Mouse (Mus musculus) embryonic stem cell, embryonic (primary cell): ENCODE results near the gene Syne1.

Experiments used
- CTCF ChIA-PET, 4 experiments: fragments of 300-600 bp in 2 of 4; fragments of 350-600 bp in 2 of 4; sonication (Branson Sonifier 250); formaldehyde crosslinking; loops; one replicate each; lab custom pipeline; 2022; ENCODE audit warnings: inconsistent platforms in 2 of 4; lab: Charles Lee
- POLR2A ChIA-PET, 4 experiments: fragments of 300-600 bp in 2 of 4; fragments of 350-600 bp in 2 of 4; sonication (Branson Sonifier 250); formaldehyde crosslinking; loops; one replicate each; lab custom pipeline; 2022; ENCODE audit warnings: antibody characterized with exemption in 4 of 4, inconsistent platforms in 1 of 4; lab: Charles Lee

Syne1 gene

DNA sequence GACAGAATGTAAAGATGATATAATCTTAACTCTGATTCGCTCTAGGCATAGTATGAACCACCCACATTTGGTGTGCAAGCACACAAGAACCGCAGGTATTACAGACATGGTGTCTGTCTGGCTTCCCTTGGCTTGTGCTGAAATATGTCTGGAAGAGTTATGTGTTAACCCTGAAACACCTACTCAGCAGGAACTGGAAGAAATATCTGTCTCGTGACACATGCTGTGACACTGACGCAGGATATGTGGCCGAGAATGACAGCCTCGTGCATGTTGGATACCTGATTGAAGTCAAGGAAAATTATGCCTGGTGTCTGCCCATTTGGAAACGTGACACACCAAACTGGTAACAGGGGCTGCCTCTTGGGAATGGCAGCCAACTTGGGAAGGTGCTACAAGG is 463.9 kb downstream of the Syne1 start:
- ChIA-PET POLR2A (no interaction called here), CTCF (no interaction called here)

DNA sequence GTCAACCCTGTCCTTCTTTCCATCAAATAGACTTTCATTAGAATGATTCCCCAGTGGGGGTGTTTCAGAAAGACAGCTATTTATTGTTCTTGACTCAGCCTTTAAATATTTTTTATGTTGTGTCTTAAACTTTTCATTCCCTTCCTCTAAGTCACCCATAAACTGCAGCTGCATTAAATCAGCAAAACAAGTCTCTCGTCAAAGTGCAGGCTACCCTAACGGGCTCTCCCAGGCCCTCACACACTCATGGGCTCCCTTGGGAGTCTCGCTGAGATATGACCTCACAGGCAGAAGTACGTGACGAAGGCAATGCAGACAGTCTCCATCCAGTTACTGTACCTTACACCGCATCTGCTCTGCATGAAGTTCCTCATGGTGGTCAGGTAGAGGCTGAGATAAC is 465.0 kb downstream of the Syne1 start:
- POLR2A ChIA-PET, result no interaction called here
- CTCF ChIA-PET, result interaction anchor here in 1 of 4 experiments (0.6 kb wide), 1 partner anchor 475 kb away, joined by 4 read pairs; the partner anchor contains the start of gene Esr1

DNA sequence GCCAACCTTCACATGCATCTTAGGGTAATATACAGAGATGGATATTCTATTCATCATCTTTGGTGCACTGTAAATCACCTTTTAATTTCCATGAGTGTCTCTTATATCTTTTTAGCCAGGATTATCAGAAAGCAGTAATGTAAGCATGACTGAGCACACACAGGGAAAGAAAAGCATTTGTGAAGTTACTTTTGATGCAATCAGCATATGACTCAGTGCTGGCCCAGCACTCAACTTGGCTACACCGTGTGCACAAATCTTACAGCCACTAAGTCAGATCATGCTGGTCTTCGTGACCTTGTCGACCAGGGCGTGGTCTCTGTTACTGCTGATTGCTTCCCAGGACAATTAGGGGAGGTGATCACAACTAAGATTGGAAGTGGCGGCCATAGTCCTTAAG is 465.5 kb downstream of the Syne1 start:
- POLR2A ChIA-PET, result no interaction called here
- CTCF ChIA-PET, result no interaction called here

DNA sequence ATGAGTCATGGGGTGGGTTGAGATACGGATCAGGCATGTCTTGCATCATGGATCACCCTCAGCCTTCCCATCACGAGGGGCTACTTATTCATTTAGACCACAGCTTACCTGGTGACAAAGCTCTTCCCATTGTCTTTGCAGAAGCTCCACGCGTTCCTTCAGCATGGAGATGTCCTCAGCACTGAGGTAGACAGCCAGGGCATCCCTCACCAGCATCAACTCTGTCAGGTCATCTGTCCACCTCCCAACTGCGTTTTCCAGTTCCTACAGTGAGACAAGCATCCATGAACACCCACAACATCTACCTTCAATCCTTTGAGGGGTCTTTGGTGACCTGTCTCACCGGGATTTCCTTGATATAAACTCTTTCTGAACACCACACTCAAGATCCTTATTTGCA is 467.6 kb downstream of the Syne1 start:
- POLR2A ChIA-PET, result no interaction called here
- CTCF ChIA-PET, result no interaction called here

DNA sequence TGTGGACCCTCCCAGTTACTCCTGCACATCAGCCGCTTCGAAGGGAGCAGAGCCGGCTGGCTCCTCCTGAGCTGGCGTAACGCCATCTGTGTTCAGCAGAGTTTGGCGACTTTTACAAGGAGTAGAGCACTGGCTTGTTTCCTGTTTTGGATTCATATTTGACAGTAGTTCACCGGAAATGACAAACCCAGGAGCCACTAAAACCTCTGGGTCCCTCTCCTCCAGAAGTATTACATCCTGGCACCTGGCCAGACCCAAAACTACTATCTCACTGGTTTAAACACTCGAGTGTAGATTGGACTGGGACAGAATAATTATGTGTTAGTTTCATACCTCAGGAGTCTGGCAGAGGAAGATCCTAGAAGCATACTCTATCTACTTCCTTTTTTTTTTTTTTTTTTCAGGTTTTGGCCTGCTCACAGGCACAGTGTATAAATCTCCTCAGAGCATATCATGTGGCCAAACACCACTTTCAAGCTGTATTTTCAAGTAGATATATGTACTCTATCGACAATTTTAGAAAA is 471.3 kb downstream of the Syne1 start:
- POLR2A ChIA-PET, result interaction anchor here in 3 of 4 experiments (0.5 to 1.5 kb wide), 3 partner anchors 15 to 523 kb away, joined by 3 to 5 read pairs (median 4); no protein-coding TSS in a partner anchor
- CTCF ChIA-PET, result interaction anchor here in 2 of 4 experiments (0.5 to 0.7 kb wide), 2 partner anchors 27 to 401 kb away, joined by 3 to 4 read pairs; no protein-coding TSS in a partner anchor

DNA sequence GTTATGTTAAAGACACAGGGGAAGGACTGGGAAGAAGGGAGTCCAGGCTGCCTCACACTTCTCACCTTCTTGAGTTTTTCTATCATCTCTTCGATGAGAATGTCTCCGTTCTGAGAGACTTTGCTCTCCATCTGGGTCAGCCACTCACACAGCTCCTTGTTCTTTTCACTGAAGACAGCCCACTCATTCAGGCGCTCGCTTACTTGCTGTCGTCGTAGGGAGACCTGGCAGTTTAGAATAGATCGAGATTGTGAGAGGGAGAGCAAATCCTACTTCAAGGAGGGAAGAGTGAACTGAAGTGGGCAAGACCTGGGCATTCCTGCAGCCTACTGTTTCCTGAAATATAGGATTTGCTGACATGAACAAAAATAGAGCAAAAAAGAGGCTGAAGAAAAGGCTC is 475.6 kb downstream of the Syne1 start:
- ChIA-PET CTCF (no interaction called here), POLR2A (no interaction called here)

DNA sequence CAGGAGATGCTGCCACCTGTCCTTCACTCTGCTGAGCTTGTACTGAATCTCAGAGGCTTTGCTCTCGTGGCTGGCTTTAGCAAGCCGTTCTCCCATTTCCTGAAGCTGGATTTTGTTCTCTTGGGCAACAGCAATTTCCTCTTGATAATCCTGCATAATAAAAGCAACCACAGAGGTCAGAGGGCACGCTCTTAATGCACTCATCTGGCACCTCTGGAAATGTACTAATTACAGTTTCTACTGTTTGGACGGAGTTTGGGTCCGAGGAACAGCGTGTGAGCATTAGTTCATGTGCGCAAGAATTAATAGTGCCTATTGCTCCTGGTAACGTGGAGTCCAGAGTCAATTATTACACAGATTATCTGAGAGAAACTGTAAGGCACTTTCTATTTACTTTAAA is 479.2 kb downstream of the Syne1 start:
- CTCF ChIA-PET, result no interaction called here

DNA sequence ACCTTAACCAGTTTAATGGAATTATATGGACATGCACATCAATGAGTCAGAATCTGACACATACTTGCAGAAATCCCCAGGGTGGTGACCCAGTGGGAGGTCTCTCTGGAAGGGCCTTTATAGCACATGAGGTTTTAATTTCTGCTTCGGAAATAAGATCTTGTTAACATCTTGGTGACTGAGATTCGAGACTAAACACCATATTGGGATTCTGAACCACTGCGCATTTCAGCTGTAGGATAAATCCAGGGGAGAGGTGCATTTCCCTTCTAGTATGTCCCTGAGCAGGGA is 480.4 kb downstream of the Syne1 start:
- ChIA-PET POLR2A (no interaction called here), CTCF (no interaction called here)

More for the DNA sequence above, 479.2 kb downstream of the Syne1 start:
- POLR2A ChIA-PET, result no interaction called here

DNA sequence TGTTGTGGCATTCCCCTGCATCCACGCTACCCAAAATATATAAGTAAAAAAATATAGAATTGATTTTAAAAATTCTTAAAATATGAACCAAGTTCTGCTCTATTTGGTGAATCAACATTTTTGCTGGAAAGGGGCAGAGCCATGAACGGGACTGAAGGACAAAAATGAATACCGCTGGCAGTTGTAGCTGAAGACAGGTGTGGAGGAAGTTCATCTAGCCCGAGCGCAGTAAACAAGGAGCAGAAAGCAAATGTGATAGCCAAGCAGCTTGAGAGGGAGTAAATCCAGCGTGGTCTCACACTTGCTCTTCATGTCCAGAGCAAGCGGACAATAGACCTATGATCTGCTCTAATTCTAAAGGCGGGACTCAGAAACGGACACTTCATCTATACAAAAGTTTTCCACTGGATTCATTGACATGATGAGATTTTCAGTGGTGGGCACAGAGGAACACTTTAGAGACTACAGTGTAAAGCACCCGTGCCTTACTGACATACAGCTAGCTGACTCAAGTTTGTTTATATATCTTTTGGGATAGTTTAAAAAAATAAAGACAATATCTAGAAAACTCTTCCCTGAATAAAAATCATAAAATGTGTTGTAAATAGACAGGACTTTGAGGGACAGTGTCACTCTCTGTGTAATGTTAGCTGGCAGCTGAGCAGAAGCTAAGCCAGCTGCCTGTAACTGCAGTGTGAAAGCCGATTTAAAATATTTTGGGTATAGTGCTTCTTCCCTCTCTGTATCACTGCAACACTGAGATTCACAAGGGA is 480.9 kb downstream of the Syne1 start:
- CTCF ChIA-PET, result no interaction called here
- POLR2A ChIA-PET, result no interaction called here

DNA sequence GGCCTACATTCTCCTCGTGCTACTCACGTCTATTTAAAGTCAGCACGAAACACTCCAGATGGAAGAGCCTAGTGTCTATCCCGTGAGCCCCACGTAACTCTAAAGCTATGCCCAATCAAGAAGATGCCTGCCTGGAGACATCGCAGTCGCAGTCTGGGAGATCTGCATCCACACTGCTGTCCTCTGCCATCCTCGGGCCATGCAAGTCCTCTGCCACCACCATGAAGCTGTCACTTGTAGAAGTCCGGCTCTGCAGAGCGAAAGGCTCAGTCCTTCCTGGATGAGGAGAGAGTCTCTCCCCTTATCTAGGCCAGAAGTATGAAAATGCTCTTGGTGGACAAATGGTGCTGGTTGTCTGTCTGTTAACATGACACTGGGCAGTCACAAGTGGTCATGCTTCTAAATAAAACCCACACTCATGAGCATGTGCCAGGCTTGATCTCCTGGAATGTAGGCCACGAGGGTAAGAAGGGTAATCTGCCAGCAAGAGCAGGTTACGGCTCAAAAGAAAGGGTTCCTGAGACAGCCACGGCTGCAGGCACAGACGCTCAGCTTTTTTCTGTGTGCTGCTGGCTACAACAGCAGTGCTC is 482.5 kb downstream of the Syne1 start, which contains the start of gene Gm10097:
Gm10097 (plus strand) TSS at position 517 of the 590 bp plus-strand sequence.
- CTCF ChIA-PET, result no interaction called here
- POLR2A ChIA-PET, result no interaction called here

DNA sequence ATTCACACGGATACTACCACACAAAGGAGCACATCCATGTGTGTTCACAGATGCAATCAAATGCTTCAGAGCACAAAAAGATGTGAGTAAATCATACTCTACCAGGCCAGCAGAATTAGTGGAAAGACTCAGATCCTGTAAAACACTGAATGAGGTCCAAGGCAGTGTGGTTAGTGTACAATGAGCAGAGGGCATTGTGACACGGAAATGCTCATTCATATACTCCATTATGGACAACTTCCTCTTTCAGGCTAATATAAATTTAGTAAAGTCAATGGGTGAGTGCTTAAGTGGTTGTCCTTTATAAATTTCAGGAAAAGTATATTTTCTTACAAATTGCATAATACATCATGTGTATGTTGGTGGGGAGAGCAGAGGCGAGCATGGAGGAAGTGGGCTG is 484.2 kb downstream of the Syne1 start:
- POLR2A ChIA-PET, result no interaction called here
- CTCF ChIA-PET, result no interaction called here

DNA sequence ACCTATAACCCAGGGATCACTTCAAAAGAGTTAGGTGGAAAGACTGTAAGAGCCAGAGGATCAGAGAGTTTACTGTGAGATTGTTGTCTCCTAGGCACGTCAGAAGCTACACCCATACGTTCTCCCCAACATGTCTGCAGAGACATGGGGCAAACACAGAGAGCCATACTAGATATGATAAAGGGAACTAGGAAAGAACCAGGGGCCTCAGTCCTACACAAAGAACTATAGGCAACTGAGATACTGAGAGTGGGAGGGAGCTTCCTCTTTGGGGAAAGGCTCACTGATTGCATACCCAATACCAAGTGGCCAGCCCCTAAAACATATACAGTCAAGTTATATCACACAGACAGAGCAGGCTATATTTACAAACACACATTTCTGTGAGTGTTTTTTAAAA is 491.3 kb downstream of the Syne1 start:
- ChIA-PET CTCF (no interaction called here), POLR2A (no interaction called here)

DNA sequence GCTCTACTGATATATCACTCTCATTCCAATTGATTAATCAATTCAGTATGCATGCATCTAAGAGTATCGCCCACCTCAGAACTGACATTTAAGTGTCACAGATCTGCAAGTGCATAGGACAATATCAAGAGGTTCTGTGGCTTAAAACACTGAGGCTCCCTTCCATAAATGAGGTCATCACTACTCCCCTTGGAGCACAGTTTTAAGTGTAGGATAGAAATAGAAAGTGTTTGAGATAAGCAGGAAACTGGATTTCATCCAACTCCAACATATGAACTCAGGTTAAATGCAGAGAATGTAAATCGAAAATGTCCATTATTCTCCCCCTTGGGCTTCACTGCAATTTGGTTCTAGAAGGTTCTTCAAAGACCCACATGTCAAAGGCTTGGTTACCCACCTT is 492.4 kb downstream of the Syne1 start:
- CTCF ChIA-PET, result no interaction called here
- POLR2A ChIA-PET, result no interaction called here

DNA sequence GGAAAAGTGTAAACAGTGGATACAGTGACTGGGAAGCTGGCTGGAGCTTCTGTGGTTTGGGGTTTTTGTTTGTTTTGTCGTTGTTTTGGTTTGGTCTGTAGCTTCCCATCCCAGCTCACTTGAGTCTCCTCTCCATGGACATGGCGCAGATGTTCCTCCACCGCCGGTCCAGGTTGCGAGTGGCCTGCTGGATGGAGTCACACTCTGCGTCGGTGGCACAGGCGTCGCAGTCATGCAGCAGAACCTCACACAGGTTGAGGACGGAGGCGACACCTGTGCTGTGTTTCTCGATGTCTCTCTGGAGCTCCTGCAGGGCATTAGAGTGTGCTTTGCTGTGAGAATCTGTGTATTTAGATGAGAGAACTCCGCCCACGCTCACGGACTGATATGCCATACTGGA is 493.6 kb downstream of the Syne1 start:
- CTCF ChIA-PET, result no interaction called here
- POLR2A ChIA-PET, result interaction anchor here in 1 of 4 experiments (1.2 kb wide), 1 partner anchor 14 kb away, joined by 4 read pairs; no protein-coding TSS in a partner anchor

DNA sequence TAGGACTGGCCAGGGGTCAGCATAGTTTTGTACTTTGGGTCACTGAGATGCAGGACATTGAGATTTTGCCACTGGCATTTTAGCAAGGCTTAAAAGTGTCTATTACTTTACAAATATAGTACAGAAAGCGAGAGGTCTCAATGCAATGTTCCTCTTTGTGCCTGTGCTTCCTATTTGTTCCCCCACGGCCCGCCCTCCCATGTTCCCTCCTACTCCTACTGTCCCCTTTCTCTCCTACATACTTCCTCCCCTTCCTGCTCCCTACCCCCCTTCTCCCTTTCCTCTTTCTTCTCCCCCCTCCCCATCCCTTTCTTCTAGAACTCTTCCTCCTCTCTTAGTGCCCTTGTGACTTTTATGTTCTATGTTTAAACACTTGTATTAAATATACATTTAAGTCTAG is 494.3 kb downstream of the Syne1 start:
- CTCF ChIA-PET, result no interaction called here

DNA sequence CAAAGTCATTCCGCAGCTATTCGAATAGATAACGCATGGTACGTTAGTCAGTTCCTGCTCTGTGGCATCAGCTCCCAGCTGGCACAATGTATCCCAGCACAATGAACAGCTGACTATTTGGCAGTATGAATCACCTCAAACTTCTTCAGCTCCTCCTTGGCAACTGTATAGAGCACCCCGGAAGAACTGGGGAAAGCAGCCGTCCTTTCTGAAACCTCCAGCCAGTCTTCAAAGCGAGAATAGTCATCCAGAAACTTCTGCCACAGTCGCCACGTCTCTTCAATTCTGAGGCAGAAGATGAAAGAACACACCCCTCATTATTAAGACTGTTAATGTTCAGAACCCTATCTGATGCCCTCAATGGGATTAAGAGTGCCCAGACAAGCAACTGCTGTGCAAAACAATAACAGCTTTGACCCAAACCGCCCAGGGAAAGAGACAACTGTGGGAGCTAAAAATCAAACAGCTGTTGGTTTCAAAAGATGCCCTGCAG is 495.0 kb downstream of the Syne1 start:
- POLR2A ChIA-PET, result interaction anchor here in 1 of 4 experiments (1.1 kb wide), 1 partner anchor 12 kb away, joined by 3 read pairs; no protein-coding TSS in a partner anchor
- CTCF ChIA-PET, result no interaction called here

More for the DNA sequence above, 494.3 kb downstream of the Syne1 start:
- POLR2A ChIA-PET, result interaction anchor here in 1 of 4 experiments (1.2 kb wide), 1 partner anchor 13 kb away, joined by 4 read pairs; no protein-coding TSS in a partner anchor

DNA sequence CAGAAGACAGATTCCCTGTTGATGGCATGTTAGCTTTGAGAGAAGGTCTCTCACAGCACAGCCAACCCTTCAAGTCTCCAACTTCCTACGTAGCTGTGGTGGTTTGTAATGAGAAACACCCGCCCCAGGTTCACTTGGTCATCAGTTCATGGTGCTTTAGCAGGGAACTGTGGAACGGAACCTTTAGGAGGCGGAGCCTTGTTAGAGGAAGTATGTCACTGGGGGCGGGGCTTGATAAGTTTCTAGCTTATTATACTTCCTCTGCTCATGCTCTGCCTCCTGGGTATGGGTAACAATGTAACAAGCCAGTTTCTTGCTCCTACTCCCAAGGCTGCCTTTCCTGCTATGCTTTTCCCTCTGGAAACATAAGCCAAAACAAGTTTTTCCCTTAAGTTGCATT is 505.6 kb downstream of the Syne1 start:
- ChIA-PET POLR2A (no interaction called here), CTCF (interaction anchor here in 1 of 4 experiments (0.5 kb wide), 1 partner anchor 1531 kb away, joined by 3 read pairs; no protein-coding TSS in a partner anchor)

DNA sequence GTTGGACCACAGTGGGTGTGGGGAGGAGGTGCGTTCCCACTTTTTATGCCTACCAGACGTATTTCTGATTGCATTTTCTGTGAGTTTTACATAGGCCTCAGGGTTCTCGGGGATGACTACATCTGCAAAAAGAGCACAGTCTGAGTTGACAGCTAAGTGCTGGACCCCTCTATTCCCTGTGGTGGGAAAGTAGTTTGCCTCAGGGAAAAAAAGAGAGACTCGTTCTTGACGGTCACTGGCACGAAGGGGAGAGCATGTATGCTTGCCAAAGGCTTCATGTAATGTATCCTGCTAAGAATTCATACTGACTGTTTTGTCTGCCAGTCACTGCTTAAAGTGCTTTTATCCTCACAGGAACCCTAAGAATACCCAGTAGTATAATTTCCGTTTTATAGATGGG is 506.1 kb downstream of the Syne1 start:
- POLR2A ChIA-PET, result interaction anchor here in 1 of 4 experiments (1.0 kb wide), 1 partner anchor 11 kb away, joined by 3 read pairs; no protein-coding TSS in a partner anchor
- CTCF ChIA-PET, result interaction anchor here in 1 of 4 experiments (0.5 kb wide), 1 partner anchor 1531 kb away, joined by 3 read pairs; no protein-coding TSS in a partner anchor

DNA sequence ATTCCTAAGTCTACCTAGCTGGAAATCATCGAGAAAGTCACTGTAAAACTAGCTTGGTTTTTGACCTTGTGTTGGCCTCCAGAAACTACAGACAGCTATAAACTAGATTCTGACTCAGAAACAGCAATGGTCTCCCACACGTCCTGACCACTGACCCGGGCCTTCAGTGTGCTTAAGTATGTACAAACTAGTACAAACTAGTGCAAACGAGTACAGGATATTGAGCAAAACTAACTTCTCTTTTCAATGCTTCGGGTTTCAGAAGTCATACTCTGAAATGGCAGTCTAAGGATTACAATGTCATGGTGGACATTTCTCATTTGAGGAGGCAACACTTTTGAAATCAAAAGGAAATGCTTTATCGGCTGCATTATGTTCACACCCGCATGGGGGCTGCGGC is 506.8 kb downstream of the Syne1 start:
- ChIA-PET POLR2A (interaction anchor here in 3 of 4 experiments (1.0 to 1.2 kb wide), 3 partner anchors 12 to 761 kb away, joined by 3 to 4 read pairs (median 3); partner anchors contain the start of gene Fbxo5 (in 1 of the 3)), CTCF (no interaction called here)

DNA sequence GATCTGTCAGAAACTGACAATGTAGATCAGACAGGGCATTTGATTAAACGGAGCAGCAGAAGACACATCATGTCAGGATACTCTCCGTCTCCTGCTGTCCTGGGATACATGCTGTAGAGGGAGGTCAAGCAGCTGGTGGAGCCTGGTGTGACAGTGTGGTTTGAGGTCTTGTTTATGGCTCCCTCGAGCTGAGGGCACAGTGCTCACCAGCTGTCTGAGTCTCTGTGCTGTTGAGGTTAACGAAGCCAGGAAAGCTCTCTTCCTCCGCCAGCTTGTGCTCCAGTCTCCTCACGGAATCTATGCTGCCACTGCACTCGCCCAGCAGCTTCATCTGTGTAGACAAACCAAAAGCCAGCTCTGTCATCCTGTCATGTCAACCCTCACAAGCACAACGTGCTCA is 510.0 kb downstream of the Syne1 start:
- POLR2A ChIA-PET, result interaction anchor here in 1 of 4 experiments (0.5 to 1.3 kb wide), 3 partner anchors 17 to 676 kb away, joined by 3 to 4 read pairs (median 3); no protein-coding TSS in a partner anchor
- CTCF ChIA-PET, result interaction anchor here in 1 of 4 experiments (1.0 kb wide), 1 partner anchor 186 kb away, joined by 4 read pairs; no protein-coding TSS in a partner anchor
